Mouse (Mus musculus) embryonic facial prominence, embryonic 13.5 days (tissue): Measurements from ENCODE around the gene Olfr26. TPM values are rescaled to one million over a fixed set of nuclear protein-coding genes. Genes with fewer than 3 reads are reported as not detected.
"Not testable (repeated sequence)": the region's sequence is repeated elsewhere in the genome, so short reads cannot be mapped to it uniquely, and the experiment has no call there.

Experiments
- ATAC-seq: fragments of 200-750 bp; cut with Nextera tagmentation; 2 replicates; pipeline ENCODE4 v1.8.0; 2017; ENCODE audit warnings: low read depth; ENCODE audit not compliant: insufficient number of reproducible peaks, insufficient read depth, low FRiP score, low TSS enrichment
- H3K27ac ChIP-seq: fragments of 300-500 bp; sonication (generic); 2 replicates; pipeline ENCODE4 v1.5.1; 2015; ENCODE audit warnings: moderate library complexity, mild to moderate bottlenecking, inconsistent platforms
- H3K27me3 ChIP-seq: fragments of 300-500 bp; sonication (generic); 2 replicates; pipeline ENCODE4 v1.6.1; 2015; ENCODE audit warnings: mild to moderate bottlenecking, inconsistent platforms
- H3K36me3 ChIP-seq: fragments of 300-500 bp; sonication (generic); 2 replicates; pipeline ENCODE4 v1.6.1; 2015; ENCODE audit warnings: mild to moderate bottlenecking, inconsistent platforms
- H3K4me1 ChIP-seq: fragments of 300-500 bp; sonication (generic); 2 replicates; pipeline ENCODE4 v1.6.1; 2015; ENCODE audit warnings: inconsistent platforms
- H3K4me2 ChIP-seq: fragments of 300-500 bp; sonication (generic); 2 replicates; pipeline ENCODE4 v1.6.1; 2015; ENCODE audit warnings: moderate library complexity, mild to moderate bottlenecking, inconsistent platforms
- H3K4me3 ChIP-seq: fragments of 300-500 bp; sonication (generic); 2 replicates; pipeline ENCODE4 v1.5.1; 2015; ENCODE audit warnings: mild to moderate bottlenecking, inconsistent platforms
- H3K9ac ChIP-seq: fragments of 300-500 bp; sonication (generic); 2 replicates; pipeline ENCODE4 v1.6.1; 2015; ENCODE audit warnings: mild to moderate bottlenecking, inconsistent platforms
- H3K9me3 ChIP-seq: fragments of 300-500 bp; sonication (generic); 2 replicates; pipeline ENCODE4 v1.6.1; 2016; ENCODE audit warnings: inconsistent platforms
- WGBS: fragments of 180-500 bp; shearing (Covaris S2); methylation state at CpG from one replicate; pipeline ENCODE4 v1.1.7; 2015; ENCODE audit warnings: mixed read lengths; 5-methylcytosine and 5-hydroxymethylcytosine counted together
- polyA plus RNA-seq: library from polyadenylated mRNA; unstranded; fragments of >200 nt; fragmentation: Nextera tagmentation; extraction: Ambion mirVana; gene quantifications from 2 replicates; pipeline ENCODE4 v1.2.1, GENCODE M21; 2015

Olfr26 gene
- polyA plus RNA-seq: not detected in 2 replicates

- Histone ChIP-seq H3K36me3 (no peaks in the 10 kb centered on the region), H3K9me3 (no peaks in the 10 kb centered on the region), H3K27me3 (no peaks in the 10 kb centered on the region), H3K9ac (no peak within 1 kb of the TSS), H3K4me1 (no peaks in the 10 kb centered on the region), H3K4me2 (no peak within 1 kb of the TSS), H3K27ac (no peak within 1 kb of the TSS), H3K4me3 (no peak within 1 kb of the TSS)
- ATAC-seq: no peak
Observed at GRCm38 (mm10) chr9:38854760-38855159, at the start of gene Olfr26. TSS of gene Olfr26 (plus strand) at chr9:38855060.

GRCm38 (mm10) chr9:38805696-38806095 is 49.2 kb upstream of the Olfr26 start:
- Histone ChIP-seq H3K9ac (no peak overlapping the region), H3K27me3 (no peaks in the 10 kb centered on the region), H3K4me2 (no peak overlapping the region), H3K9me3 (no peaks in the 10 kb centered on the region), H3K4me1 (no peaks in the 10 kb centered on the region), H3K36me3 (no peaks in the 10 kb centered on the region), H3K27ac (no peak overlapping the region), H3K4me3 (no peak overlapping the region)
- ATAC-seq: no peak

- no peak for ATAC-seq
- no peaks in the 10 kb centered on the region for H3K36me3 ChIP-seq
- no peak within 1 kb of the TSS for H3K27ac ChIP-seq
Observed at GRCm38 (mm10) chr9:38814314-38814713, 40.5 kb upstream of the Olfr26 start, which contains the start of gene Olfr922. TSS of gene Olfr922 (plus strand) at chr9:38814614.

GRCm38 (mm10) chr9:38815458-38815986 is 39.3 kb upstream of the Olfr26 start:
- H3K9me3 ChIP-seq: no peaks in the 10 kb centered on the region
- no peaks in the 10 kb centered on the region for H3K4me1 ChIP-seq
- H3K27me3 ChIP-seq: no peaks in the 10 kb centered on the region
- no peak for ATAC-seq
- no peak overlapping the region for H3K9ac ChIP-seq
- H3K27ac ChIP-seq: no peak overlapping the region
- H3K4me3 ChIP-seq: no peak overlapping the region
- no peaks in the 10 kb centered on the region for H3K36me3 ChIP-seq
- H3K4me2 ChIP-seq: no peak overlapping the region
- WGBS: 88% methylated on average over 1 of the region's 1 CpGs

More at GRCm38 (mm10) chr9:38814314-38814713, 40.5 kb upstream of the Olfr26 start, which contains the start of gene Olfr922:
- Histone ChIP-seq H3K9me3 (no peaks in the 10 kb centered on the region), H3K4me1 (no peaks in the 10 kb centered on the region), H3K9ac (no peak within 1 kb of the TSS), H3K4me2 (no peak within 1 kb of the TSS), H3K4me3 (no peak within 1 kb of the TSS), H3K27me3 (no peaks in the 10 kb centered on the region)
- WGBS: 67% methylated on average over 2 of the region's 2 CpGs

- no peaks in the 10 kb centered on the region for H3K9me3 ChIP-seq
- H3K4me3 ChIP-seq: no peak within 1 kb of the TSS
- 84% methylated on average over 1 of the region's 1 CpGs for WGBS
- no peaks in the 10 kb centered on the region for H3K4me1 ChIP-seq
- no peak within 1 kb of the TSS for H3K4me2 ChIP-seq
- no peaks in the 10 kb centered on the region for H3K27me3 ChIP-seq
- H3K27ac ChIP-seq: no peak within 1 kb of the TSS
- H3K9ac ChIP-seq: no peak within 1 kb of the TSS
- no peaks in the 10 kb centered on the region for H3K36me3 ChIP-seq
- ATAC-seq: no peak
Observed at GRCm38 (mm10) chr9:38826245-38826644, 28.6 kb upstream of the Olfr26 start, which contains the start of gene Olfr923. TSS of gene Olfr923 (plus strand) at chr9:38826545.

- Histone ChIP-seq H3K4me1 (no peaks in the 10 kb centered on the region), H3K9ac (no peak overlapping the region), H3K4me2 (no peak overlapping the region), H3K27me3 (no peaks in the 10 kb centered on the region), H3K9me3 (no peaks in the 10 kb centered on the region), H3K36me3 (no peaks in the 10 kb centered on the region), H3K27ac (no peak overlapping the region), H3K4me3 (no peak overlapping the region)
- no peak for ATAC-seq
- 77% methylated on average over 2 of the region's 2 CpGs for WGBS
Observed at GRCm38 (mm10) chr9:38833027-38833426, 21.8 kb upstream of the Olfr26 start.

GRCm38 (mm10) chr9:38844149-38844548 is 10.7 kb upstream of the Olfr26 start, which contains the start of gene Olfr924:
TSS of gene Olfr924 (plus strand) at chr9:38844449.
- Histone ChIP-seq H3K27ac (no peak within 1 kb of the TSS), H3K9me3 (no peaks in the 10 kb centered on the region), H3K36me3 (no peaks in the 10 kb centered on the region), H3K4me1 (no peaks in the 10 kb centered on the region), H3K4me3 (no peak within 1 kb of the TSS), H3K4me2 (no peak within 1 kb of the TSS), H3K27me3 (no peaks in the 10 kb centered on the region), H3K9ac (no peak within 1 kb of the TSS)
- ATAC-seq: no peak
- WGBS: 86% methylated on average over 1 of the region's 1 CpGs

GRCm38 (mm10) chr9:38874880-38875279 is 20.0 kb downstream of the Olfr26 start:
- not testable (repeated sequence) for H3K9me3 ChIP-seq, H3K27me3 ChIP-seq, H3K4me2 ChIP-seq, H3K36me3 ChIP-seq, H3K27ac ChIP-seq, H3K9ac ChIP-seq, ATAC-seq, H3K4me3 ChIP-seq, H3K4me1 ChIP-seq
- WGBS: 58% methylated on average over 2 of the region's 2 CpGs

GRCm38 (mm10) chr9:38876826-38877225 is 22.0 kb downstream of the Olfr26 start, which contains the start of gene Olfr926:
TSS of gene Olfr926 (plus strand) at chr9:38877126.
- Histone ChIP-seq H3K4me2 (no peak within 1 kb of the TSS), H3K4me3 (no peak within 1 kb of the TSS), H3K36me3 (no peaks in the 10 kb centered on the region), H3K27me3 (no peaks in the 10 kb centered on the region), H3K9ac (no peak within 1 kb of the TSS), H3K4me1 (no peaks in the 10 kb centered on the region), H3K27ac (no peak within 1 kb of the TSS), H3K9me3 (peaks cover 6% of the 10 kb centered on the region)
- WGBS: 78% methylated on average over 2 of the region's 2 CpGs
- ATAC-seq: no peak

Other genes starting within 250 kb of the Olfr26 start
- not detected in 2 replicates for gene Olfr914, start 250.0 kb upstream of the Olfr26 start, polyA plus RNA-seq
- gene Olfr916, start 195.2 kb upstream of the Olfr26 start, polyA plus RNA-seq: not detected in 2 replicates
- gene Olfr917, start 189.2 kb upstream of the Olfr26 start, polyA plus RNA-seq: not detected in 2 replicates
- gene Olfr918, start 180.5 kb upstream of the Olfr26 start, polyA plus RNA-seq: not detected in 2 replicates
- not detected in 2 replicates for gene Olfr919, start 151.4 kb upstream of the Olfr26 start, polyA plus RNA-seq
- gene Vwa5a, start 136.8 kb upstream of the Olfr26 start, polyA plus RNA-seq: 19.4 and 22.7 TPM in 2 replicates
- gene Olfr920, start 102.8 kb upstream of the Olfr26 start, polyA plus RNA-seq: 0.04 TPM in 1 of 2 replicates, not detected in the other
- not detected in 2 replicates for gene Olfr921, start 82.0 kb upstream of the Olfr26 start, polyA plus RNA-seq
- gene Olfr922, start 40.4 kb upstream of the Olfr26 start, polyA plus RNA-seq: not detected in 2 replicates
- 0.10 TPM in 1 of 2 replicates, not detected in the other for gene Olfr923, start 28.5 kb upstream of the Olfr26 start, polyA plus RNA-seq
- not detected in 2 replicates for gene Olfr924, start 10.6 kb upstream of the Olfr26 start, polyA plus RNA-seq
- not detected in 2 replicates for gene Olfr926, start 22.1 kb downstream of the Olfr26 start, polyA plus RNA-seq
- gene Olfr930, start 74.7 kb downstream of the Olfr26 start, polyA plus RNA-seq: not detected in 2 replicates
- gene Olfr933, start 117.3 kb downstream of the Olfr26 start, polyA plus RNA-seq: not detected in 2 replicates
- gene Olfr934, start 133.3 kb downstream of the Olfr26 start, polyA plus RNA-seq: not detected in 2 replicates
- not detected in 2 replicates for gene Olfr935, start 144.6 kb downstream of the Olfr26 start, polyA plus RNA-seq
- gene Olfr146, start 168.3 kb downstream of the Olfr26 start, polyA plus RNA-seq: not detected in 2 replicates
- gene Olfr937, start 209.9 kb downstream of the Olfr26 start, polyA plus RNA-seq: not detected in 2 replicates
- not detected in 2 replicates for gene Olfr938, start 223.8 kb downstream of the Olfr26 start, polyA plus RNA-seq